Mouse (Mus musculus) right cerebral cortex, adult 2 months (tissue): Measurements from ENCODE around the gene Palld.

ENCODE experiments used
- DNase-seq, 2 experiments: peaks; one replicate each; pipeline ENCODE4 v3.0.0; 2021 to 2022; ENCODE audit warnings: low spot score in 2 of 2

Gene Palld

GRCm38 (mm10) chr8:61629631-61629968 is 272.9 kb downstream of the Palld start:
- no peak for DNase-seq

DNA sequence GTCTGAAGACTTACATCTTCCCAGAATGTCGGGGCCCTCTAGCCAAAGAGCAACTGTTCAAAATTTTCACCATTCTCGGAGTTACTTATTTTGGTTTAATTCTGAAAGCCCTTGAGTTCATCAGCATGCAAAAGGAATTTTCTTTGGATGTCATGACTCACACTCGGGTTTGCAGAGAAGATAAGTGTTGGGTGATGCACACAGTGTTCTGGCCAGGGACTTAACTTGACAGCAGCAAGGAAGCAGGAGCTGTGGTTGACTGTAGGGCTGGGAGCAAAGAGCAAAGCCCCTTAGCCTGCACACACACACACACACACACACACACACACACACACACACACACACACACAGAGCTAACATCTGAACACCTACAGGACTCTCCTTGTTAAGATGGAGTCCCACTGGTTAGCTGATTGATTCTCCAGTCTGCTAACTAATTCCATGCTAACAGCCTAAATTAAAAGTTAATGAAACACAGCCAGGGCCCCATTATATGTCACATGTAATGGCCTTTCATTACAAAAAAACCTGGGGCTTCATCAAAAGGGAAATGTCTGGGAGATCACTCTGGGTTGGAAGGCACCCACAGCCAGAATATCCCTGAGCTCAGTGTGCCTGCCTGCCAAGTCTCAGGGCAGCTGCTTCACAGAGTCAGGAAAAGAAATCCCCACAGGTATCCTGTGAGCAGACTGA is 273.4 kb downstream of the Palld start:
- no peak for DNase-seq

DNA sequence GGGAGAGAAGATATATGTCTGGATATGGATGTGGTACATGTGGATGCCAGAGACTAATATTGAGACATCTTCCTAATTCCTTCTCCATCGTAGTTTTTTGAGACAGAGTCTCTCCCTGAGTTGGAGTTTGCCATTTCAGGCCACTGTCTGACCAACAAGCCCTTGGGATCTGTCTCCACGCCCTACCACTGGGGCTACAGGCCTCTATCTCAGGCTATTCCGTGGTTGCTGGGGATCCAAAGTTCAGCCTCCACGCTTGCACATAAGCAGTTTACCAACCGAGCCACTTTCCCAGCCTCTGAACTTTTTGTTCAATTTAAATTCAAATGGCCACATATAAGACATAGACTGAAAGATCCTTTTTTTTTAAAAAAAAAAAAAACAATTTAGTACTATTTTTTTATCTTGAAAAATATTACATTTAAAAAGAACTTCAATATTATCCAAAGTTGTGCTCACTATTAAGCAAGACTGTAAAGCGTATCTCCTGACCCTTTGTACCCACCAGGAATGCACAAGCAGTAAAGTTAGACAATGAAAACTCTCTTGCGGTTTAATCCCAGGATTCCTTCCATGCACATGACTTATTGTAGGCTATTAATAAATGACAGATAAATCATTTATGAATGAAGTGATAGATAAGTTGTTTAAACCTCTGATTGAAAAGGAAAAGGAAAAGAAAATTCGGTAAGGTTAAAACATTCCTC is 276.1 kb downstream of the Palld start:
- no peak for DNase-seq

GRCm38 (mm10) chr8:61625656-61626210 is 276.8 kb downstream of the Palld start:
- DNase-seq: no peak

DNA sequence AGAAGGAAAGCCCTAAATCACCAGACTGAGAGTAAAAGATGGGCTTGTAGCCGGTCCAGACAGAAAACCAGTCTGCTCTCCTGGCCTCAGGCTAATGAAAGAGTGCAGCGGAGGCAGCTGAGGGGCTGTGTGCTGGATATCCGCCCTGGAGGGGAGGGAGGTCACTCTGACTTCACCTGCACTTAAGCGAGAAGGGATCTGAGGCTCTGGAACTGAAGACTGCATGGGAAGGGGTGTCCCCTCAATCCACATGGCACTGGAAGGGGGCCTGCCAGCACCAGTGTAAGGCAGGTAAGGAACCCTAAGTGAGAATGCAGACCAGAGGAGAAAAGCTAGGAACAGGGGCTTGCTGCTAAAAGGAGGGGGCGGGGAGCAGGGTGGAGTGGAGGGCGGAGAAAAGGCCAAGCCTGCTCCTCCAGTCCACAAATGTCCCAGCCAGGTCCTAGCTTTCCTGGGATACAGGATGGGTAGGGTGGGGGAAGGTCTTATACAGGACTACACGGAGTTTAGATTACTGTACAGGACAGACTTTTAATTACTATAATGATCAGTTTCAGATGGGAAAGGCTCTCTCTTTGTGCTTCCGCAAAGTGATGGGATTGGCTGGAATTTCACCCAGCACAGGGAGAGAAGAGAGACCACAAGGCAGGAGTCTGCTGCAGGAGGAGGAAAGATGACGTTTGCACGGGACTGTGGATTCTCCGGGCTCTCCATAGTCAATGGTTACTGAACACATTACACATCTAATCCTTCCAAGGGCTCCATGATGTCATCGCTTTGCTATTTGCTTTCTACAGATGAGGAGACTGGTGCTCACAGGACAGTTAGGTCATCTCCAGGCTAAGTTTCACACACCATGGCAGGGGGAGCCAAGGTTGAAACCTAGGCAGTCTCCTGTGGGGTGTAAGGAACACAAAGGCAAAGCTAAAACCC is 278.7 kb downstream of the Palld start:
- DNase-seq: no peak

- DNase-seq: no peak
These were observed 281.2 kb downstream of the Palld start for GRCm38 (mm10) chr8:61621300-61621699.

DNA sequence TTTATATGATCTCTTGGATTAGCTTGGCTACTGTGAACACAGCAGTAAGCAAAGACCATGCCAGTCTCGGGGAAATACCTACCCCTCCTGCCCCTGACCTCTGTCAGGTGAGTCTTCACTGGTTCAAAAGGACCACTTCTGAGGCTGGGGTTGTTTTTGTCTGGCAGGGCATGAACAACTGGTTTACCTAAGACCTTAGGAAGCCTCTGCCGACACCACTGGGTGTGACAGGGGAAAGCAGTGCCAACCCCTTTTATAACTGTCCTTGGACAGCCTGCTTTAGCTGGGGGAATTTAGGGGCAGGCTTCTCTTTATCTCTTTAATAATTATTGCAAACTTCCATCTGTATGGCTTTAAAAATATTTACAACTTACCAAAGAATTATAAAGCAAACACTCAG is 284.8 kb downstream of the Palld start:
- DNase-seq: no peak

GRCm38 (mm10) chr8:61617049-61617448 is 285.4 kb downstream of the Palld start:
- DNase-seq: no peak

- DNase-seq: no peak
These were observed 286.5 kb downstream of the Palld start for GRCm38 (mm10) chr8:61615711-61616697.

DNA sequence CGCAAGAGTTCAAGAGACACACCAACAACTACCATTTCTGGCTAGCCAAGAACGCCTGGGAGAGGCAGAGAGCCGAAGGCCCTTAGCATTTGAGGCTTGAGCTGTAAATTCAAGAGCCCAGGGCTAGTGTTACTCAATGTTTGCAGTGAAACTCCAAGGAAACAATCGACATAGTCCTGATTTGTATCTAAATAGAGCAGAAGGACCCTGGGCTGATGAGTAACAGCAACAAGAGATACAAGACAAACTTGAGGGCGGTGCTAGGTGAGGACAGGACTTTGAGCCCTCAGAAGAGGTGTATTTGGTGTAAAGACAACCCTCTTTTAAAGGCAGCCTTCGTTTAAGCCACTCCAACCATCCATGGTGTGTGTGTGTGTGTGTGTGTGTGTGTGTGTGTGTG is 290.7 kb downstream of the Palld start:
- DNase-seq: no peak

DNA sequence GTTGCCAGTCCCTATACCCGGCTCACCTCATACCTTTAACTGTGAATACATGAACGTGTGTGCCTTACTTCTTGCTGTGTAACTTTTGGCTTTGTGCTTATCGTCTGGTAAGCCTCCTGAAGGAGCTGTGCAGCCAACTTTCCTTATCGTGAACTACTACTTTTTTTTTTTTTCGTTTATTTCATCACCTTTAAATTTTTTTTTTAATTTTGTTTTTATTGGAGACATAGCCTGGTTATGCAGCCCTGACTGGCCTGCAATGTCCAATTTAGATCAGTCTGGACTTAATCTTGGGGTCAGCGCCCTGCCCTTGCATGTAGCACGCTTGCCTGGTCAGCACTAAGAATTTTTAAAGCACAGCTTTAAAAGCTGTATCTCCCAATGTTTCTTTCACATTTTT is 291.4 kb downstream of the Palld start:
- DNase-seq: no peak

- DNase-seq: no peak
These were observed 291.9 kb downstream of the Palld start for GRCm38 (mm10) chr8:61610546-61610945.

DNA sequence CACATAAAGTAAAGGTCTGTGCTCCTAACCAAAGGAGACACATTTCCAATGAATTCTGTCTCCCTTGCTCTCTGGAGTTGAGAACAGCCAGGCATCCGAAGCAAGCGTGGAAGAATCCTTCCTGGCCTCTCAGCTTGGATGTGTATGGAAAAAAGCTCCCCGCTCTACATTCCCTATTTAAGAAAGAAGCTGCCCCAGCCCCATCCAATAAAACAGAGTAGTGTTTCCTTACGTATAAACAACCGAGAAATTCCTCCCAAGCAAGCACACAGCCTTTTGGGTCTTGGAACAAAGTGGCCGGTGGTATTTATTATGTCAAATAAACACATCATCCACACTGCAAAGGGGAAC is 295.1 kb downstream of the Palld start:
- no peak for DNase-seq

DNA sequence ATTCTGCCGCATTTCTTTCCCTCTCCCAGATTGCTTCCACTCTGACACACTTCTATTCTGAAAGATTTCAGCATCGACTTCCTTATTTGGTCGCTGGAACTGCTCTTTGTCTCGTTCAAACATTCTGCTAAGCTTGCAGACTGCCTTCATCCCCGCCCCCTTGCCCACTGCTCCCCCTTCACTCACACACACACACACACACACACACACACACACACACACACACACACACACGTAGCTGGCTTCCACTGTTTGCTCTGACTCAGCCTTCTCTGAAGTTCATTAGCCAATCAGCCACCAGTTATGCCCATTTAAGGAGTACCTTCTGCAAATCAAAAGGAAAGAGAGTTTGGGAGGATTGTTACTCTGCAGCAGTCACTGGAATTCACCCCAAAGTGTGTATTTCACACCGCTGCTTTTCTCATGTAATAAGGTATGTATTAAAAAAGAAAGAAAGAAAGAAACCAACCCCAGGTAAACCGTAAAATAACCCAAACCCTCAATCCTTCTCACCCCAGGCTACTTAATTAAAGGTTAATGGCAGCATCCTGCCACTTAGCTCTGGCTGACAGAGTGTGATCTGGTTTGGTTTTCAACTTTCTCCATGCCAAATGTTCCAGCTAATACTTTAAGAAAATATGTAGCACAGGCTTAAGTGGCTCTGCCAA is 295.6 kb downstream of the Palld start:
- peak; percentile 61 to 65 for DNase-seq

- no peak for DNase-seq
These were observed 297.6 kb downstream of the Palld start for GRCm38 (mm10) chr8:61604871-61605270.

DNA sequence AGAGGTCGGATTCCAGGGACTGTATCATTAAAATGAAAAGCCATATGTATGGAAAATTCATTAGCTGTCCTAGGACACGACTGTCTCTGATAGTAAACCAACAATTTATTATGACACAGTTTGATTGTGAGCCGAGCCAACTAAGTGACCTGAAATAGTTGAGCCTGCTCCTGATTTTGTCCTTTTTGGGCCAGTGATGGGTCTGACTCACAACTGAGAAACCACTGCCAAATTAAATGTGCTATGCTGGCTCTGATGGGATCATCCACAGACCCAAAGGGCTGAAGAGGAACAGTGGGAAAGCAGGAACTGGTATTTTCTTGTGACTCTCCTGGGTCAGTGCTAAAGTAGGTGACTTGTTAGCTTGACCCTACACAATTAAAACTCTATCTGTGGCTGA is 305.6 kb downstream of the Palld start:
- no peak for DNase-seq

DNA sequence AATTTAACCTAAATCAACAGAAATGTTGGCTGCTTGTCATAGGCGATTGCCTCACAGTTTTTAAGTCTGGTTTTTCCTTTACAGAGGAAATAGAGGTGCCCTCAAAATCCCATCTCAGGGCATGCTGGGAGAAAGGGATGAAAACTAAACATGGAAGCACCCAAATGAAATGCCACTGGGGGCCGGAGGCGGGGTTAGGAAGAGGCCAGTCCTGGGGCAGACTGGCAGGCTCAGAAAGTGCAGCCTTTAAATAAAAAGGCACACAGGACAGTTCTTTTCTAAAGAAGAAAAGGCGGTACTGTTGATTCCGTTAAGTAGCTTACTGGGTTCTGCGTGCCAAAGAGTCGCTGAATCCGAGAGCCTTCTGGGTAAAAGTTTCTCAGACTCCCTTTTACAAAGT is 311.0 kb downstream of the Palld start:
- DNase-seq: no peak

DNA sequence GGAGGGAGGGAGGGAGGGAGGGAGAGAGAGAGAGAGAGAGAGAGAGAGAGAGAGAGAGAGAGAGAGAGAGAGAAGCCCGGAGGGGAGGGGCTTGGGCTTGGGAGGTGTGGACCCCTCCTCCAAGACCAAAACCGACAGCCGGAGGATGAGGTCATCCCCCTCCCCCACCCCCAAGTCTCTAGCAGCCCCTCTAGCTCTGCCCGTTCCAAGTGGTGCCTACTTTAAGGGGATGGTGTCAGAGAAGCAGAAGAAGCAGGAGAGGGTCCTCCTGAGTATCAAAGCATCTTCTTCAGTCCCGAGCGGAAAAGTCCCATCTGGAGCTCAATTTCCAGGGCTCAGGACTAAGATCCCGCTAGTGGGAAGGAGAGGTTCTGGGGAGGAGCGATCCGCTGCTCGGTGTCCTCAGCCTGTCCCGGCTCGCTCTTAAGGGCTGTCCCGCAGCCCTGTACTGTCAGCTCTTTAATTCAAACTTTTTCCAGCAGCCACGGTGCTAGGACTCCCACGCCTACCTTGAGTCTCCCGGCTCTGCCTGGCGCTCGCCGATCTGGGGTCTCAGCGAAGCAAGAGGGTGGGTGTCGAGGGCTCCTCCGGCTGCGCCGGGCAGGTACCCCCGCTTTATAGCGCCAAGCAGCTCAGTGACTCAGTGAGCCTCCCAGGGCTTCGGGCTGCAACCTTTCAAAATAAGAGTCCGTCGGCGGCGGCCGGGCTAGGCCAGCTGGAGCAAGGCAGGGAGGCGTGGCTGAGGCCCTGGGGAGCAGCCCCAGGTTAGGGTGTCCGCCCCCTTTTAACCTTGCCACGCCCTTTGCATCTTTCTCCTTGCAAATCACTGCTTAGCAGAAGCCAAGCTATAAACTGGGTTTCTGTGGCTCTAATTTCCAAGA is 311.7 kb downstream of the Palld start:
- DNase-seq: peak; percentile 46 to 49

- DNase-seq: no peak
These were observed 312.5 kb downstream of the Palld start for GRCm38 (mm10) chr8:61589972-61590391.

DNA sequence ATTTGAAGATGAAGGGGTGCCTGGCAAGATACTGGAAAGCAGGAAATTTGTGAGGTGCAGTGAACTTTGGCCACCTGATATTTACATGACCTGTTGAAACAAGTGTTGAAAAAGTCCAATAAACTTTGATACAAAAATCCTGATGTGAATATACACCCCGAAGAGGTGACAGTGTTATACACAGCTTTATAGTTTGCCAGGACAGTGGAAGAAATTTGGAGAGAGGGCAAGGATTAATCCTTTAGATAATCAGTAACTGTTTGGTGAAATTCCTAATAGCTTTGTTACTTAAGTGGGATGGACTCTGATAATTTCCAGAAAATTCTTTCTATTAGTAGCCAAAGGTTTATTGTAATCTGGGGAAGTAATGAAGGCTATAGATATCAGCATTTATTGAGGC is 314.2 kb downstream of the Palld start:
- DNase-seq: no peak
